ENCODE assay signal across 9 mouse cellular contexts in the genomic region with DNA sequence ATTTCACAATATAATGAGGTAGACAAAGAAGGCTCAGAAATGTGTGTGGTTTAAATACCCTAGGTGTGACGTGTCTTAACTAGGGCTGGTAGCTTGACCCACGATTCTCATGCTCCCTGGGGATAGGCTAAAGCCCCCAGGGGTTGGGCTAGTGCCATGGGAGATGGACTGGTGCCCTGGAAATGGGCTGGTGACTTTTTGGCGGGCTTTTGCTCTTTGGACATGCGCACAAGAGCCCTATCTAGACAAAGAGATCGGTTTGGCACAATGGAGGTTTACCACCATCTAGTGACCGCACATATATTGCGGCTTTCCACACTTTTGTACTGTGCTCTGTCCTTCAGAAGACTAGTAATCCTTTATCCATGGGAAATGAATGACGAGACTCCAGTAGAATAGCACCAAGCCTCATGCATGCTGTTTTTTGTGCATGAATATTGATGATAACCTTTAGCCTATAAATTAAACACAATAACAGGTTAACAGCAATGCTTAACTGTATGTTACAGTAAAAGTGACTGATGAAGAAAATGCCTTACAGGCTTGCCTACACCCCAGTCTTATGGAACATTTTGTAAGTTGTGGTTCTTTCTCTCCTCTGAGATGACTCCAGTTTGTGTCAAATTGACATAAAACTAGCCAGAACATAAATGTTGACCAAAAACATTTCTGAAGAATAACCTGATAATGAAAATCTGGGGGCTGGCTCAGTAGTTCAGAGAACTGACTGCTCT. TPM values are rescaled to one million over a fixed set of nuclear protein-coding genes. Genes with fewer than 3 reads are reported as not detected.
DNase-seq lines count a peak whose midpoint lies in the region; ATAC-seq and TF ChIP-seq lines count a peak whose summit lies in the region.
"Not testable (repeated sequence)": the region's sequence is repeated elsewhere in the genome, so short reads cannot be mapped to it uniquely, and the experiment has no call there.
"Had no signal": no experiment of that assay in that cellular context is flagged by ENCODE, and none has a peak within 500 bp of the region (broad histone marks: within the 10 kb centered on the region; RNA-seq: fewer than 3 reads in every experiment).

No protein-coding gene starts in this region.

- peak overlapping the region; percentile 56 for H3K4me2 ChIP-seq in forebrain, postnatal 0 days (ENCODE audit: low read depth)
- peak overlapping the region; percentile 30 for H3K4me2 ChIP-seq in liver, embryonic 14.5 days (ENCODE audit: low read depth)

- WGBS in forebrain, postnatal 0 days = 28% methylated on average over 8 of the region's 8 CpGs
- 32% methylated on average over 8 of the region's 8 CpGs for WGBS in liver, embryonic 14.5 days (ENCODE audit: insufficient replicate concordance)

- not testable (repeated sequence) for H3K9me3 ChIP-seq in forebrain, postnatal 0 days (ENCODE audit: low read length); liver, embryonic 14.5 days (ENCODE audit: control insufficient read depth, low read length)

- peak; percentile 98 for ATAC-seq in forebrain, postnatal 0 days
- peak; percentile 49 to 74; a peak in 1 of 4 replicates for ATAC-seq in hematopoietic stem cell, adult 5-6 weeks (replicated peaks in 1 of 2; ENCODE audit: insufficient read depth in 1 of 2, low FRiP score in 2 of 2, low TSS enrichment in 1 of 2, low read depth in 1 of 2, poor library complexity in 2 of 2, severe bottlenecking in 2 of 2)
- ATAC-seq in liver, embryonic 14.5 days (ENCODE audit: insufficient read depth) = peak; percentile 58; the same call in 1 of the 2 replicates

- peak overlapping the region; percentile 43 for H3K4me3 ChIP-seq in forebrain, postnatal 0 days (ENCODE audit: low read depth, low read length)
- H3K4me3 ChIP-seq in liver, embryonic 14.5 days (ENCODE audit: insufficient read depth in 1 of 2, low read depth in 2 of 2, low read length in 2 of 2) = not testable (repeated sequence)

- not testable (repeated sequence) for H3K36me3 ChIP-seq in forebrain, postnatal 0 days (ENCODE audit: insufficient read depth); liver, embryonic 14.5 days (replicated peaks; ENCODE audit: control insufficient read depth, insufficient read depth, low read depth)

- H3K27ac ChIP-seq in forebrain, postnatal 0 days (ENCODE audit: low read depth, low read length) = peak overlapping the region; percentile 81; the same call in 1 of the 2 replicates
- H3K27ac ChIP-seq in liver, embryonic 14.5 days = not testable (repeated sequence)

- not testable (repeated sequence) for H3K4me1 ChIP-seq in forebrain, postnatal 0 days (ENCODE audit: insufficient read depth); liver, embryonic 14.5 days (replicated peaks; ENCODE audit: control insufficient read depth in 2 of 2, insufficient read depth in 2 of 2, low read length in 1 of 2)

- peak; percentile 84 for TF ChIP-seq CTCF in forebrain, postnatal 0 days (IDR thresholded peaks at IDR 0.05; ENCODE audit: low read depth)
- peak; percentile 58 for TF ChIP-seq CTCF in liver, embryonic 14.5 days (IDR thresholded peaks at IDR 0.05; ENCODE audit: low read depth)

- H3K9ac ChIP-seq in forebrain, postnatal 0 days = peak overlapping the region; percentile 63
- H3K9ac ChIP-seq in liver, embryonic 14.5 days (replicated peaks) = not testable (repeated sequence)

- peak; percentile 44 for DNase-seq in MEL-GATA-1-ER (ENCODE audit: extremely low read depth, low read depth)
- peak; percentile 35 for DNase-seq in cerebellum, adult 8-10 months
- peak; percentile 92 for DNase-seq in forebrain, postnatal 0 days
- DNase-seq in kidney, postnatal 4 days = peak; percentile 55 to 58
- DNase-seq in liver, embryonic 14.5 days (ENCODE audit: low read depth in 3 of 3, low spot score in 3 of 3) = not testable (repeated sequence)
- peak; percentile 1 to 25 for DNase-seq in natural killer cell, adult 2 months (ENCODE audit: low spot score in 2 of 2)
- DNase-seq in testis, postnatal 14 days (ENCODE audit: low spot score) = peak; percentile 6

- H3K27me3 ChIP-seq in forebrain, postnatal 0 days (ENCODE audit: insufficient read depth, low read length); liver, embryonic 14.5 days (ENCODE audit: control insufficient read depth, insufficient read depth, low read length): not testable (repeated sequence)

- not testable (repeated sequence) for TF ChIP-seq EP300 in liver, embryonic 14.5 days (IDR thresholded peaks at IDR 0.05; ENCODE audit: low read depth)

RNA-seq across cellular contexts. Expression of a gene that starts 27.5 kb away (rescaled TPM):
- 23.1 and 26.6 TPM in 2 replicates for total RNA-seq in forebrain, postnatal 0 days (2014; rRNA removed)
- polyA plus RNA-seq in forebrain, postnatal 0 days (2015; fragmentation: Nextera tagmentation; extraction: Ambion mirVana) = 20.4 and 21.4 TPM in 2 replicates
- total RNA-seq in hematopoietic stem cell, adult 5-6 weeks (2017) = 70.3 and 91.0 TPM in 2 replicates
- polyA plus RNA-seq in liver, embryonic 14.5 days (2012; rRNA removed) = 2.1 and 4.0 TPM in 2 replicates
- polyA plus RNA-seq in liver, embryonic 14.5 days (2014; fragmentation: Nextera tagmentation; extraction: Ambion mirVana) = 6.8 and 7.4 TPM in 2 replicates

RNA-seq across cellular contexts. Expression of a gene that starts 48.5 kb away (rescaled TPM):
- total RNA-seq in forebrain, postnatal 0 days (2014; rRNA removed) = 0.62 and 1.7 TPM in 2 replicates
- polyA plus RNA-seq in forebrain, postnatal 0 days (2015; fragmentation: Nextera tagmentation; extraction: Ambion mirVana) = 0.68 and 0.91 TPM in 2 replicates
- total RNA-seq in hematopoietic stem cell, adult 5-6 weeks (2017) = 1.3 and 4.3 TPM in 2 replicates
- 0.30 and 0.59 TPM in 2 replicates for polyA plus RNA-seq in liver, embryonic 14.5 days (2012; rRNA removed)
- 2.0 and 2.3 TPM in 2 replicates for polyA plus RNA-seq in liver, embryonic 14.5 days (2014; fragmentation: Nextera tagmentation; extraction: Ambion mirVana)
- polyA plus RNA-seq: erythroblast, embryonic 14.5 days had no signal
